In the genomic region with DNA sequence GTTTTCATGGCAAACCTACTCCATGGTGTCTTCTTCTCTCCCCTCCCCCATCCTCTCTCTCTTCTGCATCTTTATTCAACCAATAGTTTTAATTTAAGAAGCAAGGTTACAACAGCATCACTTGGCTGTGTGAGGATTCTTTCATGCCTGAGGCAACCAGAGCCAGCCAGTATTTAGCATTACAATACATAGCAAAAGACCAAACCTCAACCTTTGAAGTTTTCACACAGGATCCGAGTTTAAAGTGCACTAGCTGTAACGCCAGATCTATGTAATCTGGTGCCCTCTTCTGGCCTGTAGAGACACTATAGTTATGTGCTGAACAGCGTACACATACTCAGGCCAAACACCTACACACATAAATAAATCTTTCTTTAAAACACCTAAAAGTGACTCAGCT, we compare ENCODE assay signal across 8 mouse cellular contexts. TPM values are rescaled to one million over a fixed set of nuclear protein-coding genes. Genes with fewer than 3 reads are reported as not detected.
DNase-seq lines count a peak whose midpoint lies in the region; ATAC-seq and TF ChIP-seq lines count a peak whose summit lies in the region.

No protein-coding gene starts in this region.

- no peak overlapping the region for H3K9ac ChIP-seq in liver, postnatal 0 days (replicated peaks)
- no peak overlapping the region for H3K9ac ChIP-seq in liver, embryonic 12.5 days
- no peak overlapping the region for H3K9ac ChIP-seq in kidney, embryonic 16.5 days (replicated peaks; ENCODE audit: low read length)

- peak; percentile 44 for DNase-seq in adrenal gland, postnatal 14 days
- no peak for DNase-seq in adrenal gland, postnatal 4 days (ENCODE audit: low spot score in 2 of 2)
- DNase-seq in liver, postnatal 0 days = no peak
- peak; percentile 55 for DNase-seq in thymus, postnatal 25 days
- DNase-seq in adipocyte (ENCODE audit: low spot score) = no peak
- DNase-seq in MN1 (ENCODE audit: low spot score) = no peak

- peak; percentile 54 for TF ChIP-seq CTCF in liver, postnatal 0 days (IDR thresholded peaks at IDR 0.05; ENCODE audit: low read depth)

- no peak overlapping the region for H3K4me3 ChIP-seq in liver, postnatal 0 days (ENCODE audit: low read depth, low read length)
- H3K4me3 ChIP-seq in liver, embryonic 12.5 days = no peak overlapping the region
- H3K4me3 ChIP-seq in kidney, embryonic 16.5 days (ENCODE audit: low read length) = no peak overlapping the region

- no peak overlapping the region for H3K27ac ChIP-seq in liver, postnatal 0 days (ENCODE audit: low read depth)
- no peak overlapping the region for H3K27ac ChIP-seq in liver, embryonic 12.5 days
- H3K27ac ChIP-seq in kidney, embryonic 16.5 days (ENCODE audit: low read length) = no peak overlapping the region

- no peaks in the 10 kb centered on the region for H3K4me1 ChIP-seq in liver, postnatal 0 days (ENCODE audit: insufficient read depth)
- no peaks in the 10 kb centered on the region; the same call in 1 of the 2 replicates for H3K4me1 ChIP-seq in liver, embryonic 12.5 days
- H3K4me1 ChIP-seq in kidney, embryonic 16.5 days (ENCODE audit: insufficient read depth, low read length) = no peaks in the 10 kb centered on the region

- no peak for TF ChIP-seq EP300 in liver, postnatal 0 days (IDR thresholded peaks at IDR 0.05; ENCODE audit: low read depth)

- H3K36me3 ChIP-seq in liver, postnatal 0 days (replicated peaks; ENCODE audit: insufficient read depth, low read length) = no peaks in the 10 kb centered on the region
- H3K36me3 ChIP-seq in liver, embryonic 12.5 days = no peaks in the 10 kb centered on the region
- no peaks in the 10 kb centered on the region for H3K36me3 ChIP-seq in kidney, embryonic 16.5 days (ENCODE audit: insufficient read depth, low read length)

- 43% methylated on average over 3 of the region's 3 CpGs for WGBS in liver, postnatal 0 days (ENCODE audit: insufficient replicate concordance)
- WGBS in liver, embryonic 12.5 days (ENCODE audit: insufficient replicate concordance) = 20% methylated on average over 3 of the region's 3 CpGs
- 30% methylated on average over 3 of the region's 3 CpGs for WGBS in kidney, embryonic 16.5 days

- no peaks in the 10 kb centered on the region for H3K9me3 ChIP-seq in liver, postnatal 0 days (ENCODE audit: low read length)
- no peaks in the 10 kb centered on the region for H3K9me3 ChIP-seq in liver, embryonic 12.5 days (replicated peaks)
- H3K9me3 ChIP-seq in kidney, embryonic 16.5 days (ENCODE audit: low read length) = no peaks in the 10 kb centered on the region

- no peak for ATAC-seq in liver, postnatal 0 days
- no peak for ATAC-seq in liver, embryonic 12.5 days
- 0 out of 2 replicates have a peak, but pooled peaks have one; percentile 67 for ATAC-seq in kidney, embryonic 16.5 days (ENCODE audit: low FRiP score, low TSS enrichment)

- H3K27me3 ChIP-seq in liver, postnatal 0 days (ENCODE audit: insufficient read depth, low read length) = no peaks in the 10 kb centered on the region
- H3K27me3 ChIP-seq in liver, embryonic 12.5 days (replicated peaks) = no peaks in the 10 kb centered on the region
- H3K27me3 ChIP-seq in kidney, embryonic 16.5 days (ENCODE audit: insufficient read depth, low read length) = no peaks in the 10 kb centered on the region

- H3K4me2 ChIP-seq in liver, postnatal 0 days (ENCODE audit: low read depth, low read length) = no peak overlapping the region
- H3K4me2 ChIP-seq in liver, embryonic 12.5 days = no peak overlapping the region
- H3K4me2 ChIP-seq in kidney, embryonic 16.5 days (replicated peaks; ENCODE audit: low read depth, low read length) = no peak overlapping the region

RNA-seq across cellular contexts. Expression of a gene that starts 18.5 kb away (rescaled TPM):
- 61.6 and 62.7 TPM in 2 replicates for total RNA-seq in adrenal gland, postnatal 14 days (2021)
- total RNA-seq in adrenal gland, postnatal 4 days (2021) = 10 to 100 TPM; 58.9 to 63.3 TPM
- polyA plus RNA-seq in liver, postnatal 0 days (2015; fragmentation: Nextera tagmentation; extraction: Ambion mirVana) = 25.3 and 26.1 TPM in 2 replicates
- polyA plus RNA-seq in liver, embryonic 12.5 days (2016; fragmentation: Nextera tagmentation; extraction: Ambion mirVana) = 90.0 and 99.7 TPM in 2 replicates
- 119 and 121 TPM in 2 replicates for polyA plus RNA-seq in kidney, embryonic 16.5 days (2015; fragmentation: Nextera tagmentation; extraction: Ambion mirVana)

RNA-seq across cellular contexts. Expression of a gene that starts 36.7 kb away (rescaled TPM):
- 43.3 and 43.8 TPM in 2 replicates for total RNA-seq in adrenal gland, postnatal 14 days (2021)
- total RNA-seq in adrenal gland, postnatal 4 days (2021) = 10 to 100 TPM; 55.7 to 59.5 TPM
- 3.0 and 3.5 TPM in 2 replicates for polyA plus RNA-seq in liver, postnatal 0 days (2015; fragmentation: Nextera tagmentation; extraction: Ambion mirVana)
- 8.0 and 8.8 TPM in 2 replicates for polyA plus RNA-seq in liver, embryonic 12.5 days (2016; fragmentation: Nextera tagmentation; extraction: Ambion mirVana)
- 20.6 and 31.7 TPM in 2 replicates for polyA plus RNA-seq in kidney, embryonic 16.5 days (2015; fragmentation: Nextera tagmentation; extraction: Ambion mirVana)

RNA-seq across cellular contexts. Expression of a gene that starts 53.9 kb away (rescaled TPM):
- total RNA-seq in adrenal gland, postnatal 14 days (2021) = 48.2 and 50.7 TPM in 2 replicates
- total RNA-seq in adrenal gland, postnatal 4 days (2021) = 10 to 100 TPM; 73.7 to 75.5 TPM
- 9.0 and 9.5 TPM in 2 replicates for polyA plus RNA-seq in liver, postnatal 0 days (2015; fragmentation: Nextera tagmentation; extraction: Ambion mirVana)
- polyA plus RNA-seq in liver, embryonic 12.5 days (2016; fragmentation: Nextera tagmentation; extraction: Ambion mirVana) = 28.6 and 30.3 TPM in 2 replicates
- polyA plus RNA-seq in kidney, embryonic 16.5 days (2015; fragmentation: Nextera tagmentation; extraction: Ambion mirVana) = 66.9 and 68.1 TPM in 2 replicates

RNA-seq across cellular contexts. Expression of a gene that starts 55.2 kb away (rescaled TPM):
- total RNA-seq in adrenal gland, postnatal 14 days (2021) = 292 and 316 TPM in 2 replicates
- total RNA-seq in adrenal gland, postnatal 4 days (2021) = 100 to 1,000 TPM; 336 to 352 TPM
- polyA plus RNA-seq in liver, postnatal 0 days (2015; fragmentation: Nextera tagmentation; extraction: Ambion mirVana) = 288 and 308 TPM in 2 replicates
- polyA plus RNA-seq in liver, embryonic 12.5 days (2016; fragmentation: Nextera tagmentation; extraction: Ambion mirVana) = 463 and 468 TPM in 2 replicates
- polyA plus RNA-seq in kidney, embryonic 16.5 days (2015; fragmentation: Nextera tagmentation; extraction: Ambion mirVana) = 691 and 699 TPM in 2 replicates

Comparison
In these comparisons a context has a peak if more than half of its experiments do, and no peak if none do; other contexts are left out.
1. DNase-seq: peak in adrenal gland, postnatal 14 days (single experiment) and thymus, postnatal 25 days (single experiment); none in adrenal gland, postnatal 4 days (0 of 2), liver, postnatal 0 days (single experiment), adipocyte (single experiment) and MN1 (single experiment).